Mouse (Mus musculus) neural tube, embryonic 14.5 days (tissue): ENCODE data around the gene Dppa5a. TPM values are rescaled to one million over a fixed set of nuclear protein-coding genes. Genes with fewer than 3 reads are reported as not detected.
"Not testable (repeated sequence)": the region's sequence is repeated elsewhere in the genome, so short reads cannot be mapped to it uniquely, and the experiment has no call there.

ENCODE experiments used
- ATAC-seq: fragments of 200-750 bp; cut with Nextera tagmentation; 2 replicates; pipeline ENCODE4 v1.8.0; 2017; ENCODE audit warnings: low read depth, mild to moderate bottlenecking, moderate TSS enrichment, moderate library complexity
- H3K27ac ChIP-seq: fragments of 300-500 bp; sonication (generic); 2 replicates; pipeline ENCODE4 v1.5.1; 2014; ENCODE audit warnings: low read depth, mild to moderate bottlenecking, control low read depth, low read length, moderate library complexity, mixed read lengths
- H3K27me3 ChIP-seq: fragments of 300-500 bp; sonication (generic); 2 replicates; pipeline ENCODE4 v1.6.1; 2014; ENCODE audit warnings: low read length; ENCODE audit not compliant: control insufficient read depth, insufficient read depth
- H3K36me3 ChIP-seq: fragments of 300-500 bp; sonication (generic); 2 replicates; pipeline ENCODE4 v1.6.1; 2014; ENCODE audit warnings: low read length, mixed read lengths; ENCODE audit not compliant: control insufficient read depth, insufficient read depth
- H3K4me1 ChIP-seq: fragments of 300-500 bp; sonication (generic); 2 replicates; pipeline ENCODE4 v1.6.1; 2014; ENCODE audit warnings: low read length; ENCODE audit not compliant: control insufficient read depth, insufficient read depth
- H3K4me2 ChIP-seq: fragments of 300-500 bp; sonication (generic); 2 replicates; pipeline ENCODE4 v1.6.1; 2014; ENCODE audit warnings: mild to moderate bottlenecking, low read depth, low read length, control low read depth
- H3K4me3 ChIP-seq: fragments of 300-500 bp; sonication (generic); 2 replicates; pipeline ENCODE4 v1.5.1; 2014; ENCODE audit warnings: low read depth, low read length, control low read depth, mixed read lengths
- H3K9ac ChIP-seq: fragments of 300-500 bp; sonication (generic); replicated peaks from 2 replicates; pipeline ENCODE4 v1.6.1; 2014; ENCODE audit warnings: low read depth, mild to moderate bottlenecking, control low read depth, low read length, mixed read lengths
- H3K9me3 ChIP-seq: fragments of 300-500 bp; sonication (generic); 2 replicates; pipeline ENCODE4 v1.6.1; 2016; ENCODE audit warnings: low read length; ENCODE audit not compliant: control insufficient read depth
- WGBS: fragments of 180-500 bp; shearing (Covaris S2); extraction: QIAGEN DNeasy Blood & Tissue Kit; methylation state at CpG from one replicate; pipeline ENCODE4 v1.1.7; 2014; 5-methylcytosine and 5-hydroxymethylcytosine counted together
- polyA plus RNA-seq: library from polyadenylated mRNA; unstranded; fragments of >200 nt; fragmentation: Nextera tagmentation; extraction: Ambion mirVana; gene quantifications from 2 replicates; pipeline ENCODE4 v1.2.1, GENCODE M21; 2014

Dppa5a gene
- polyA plus RNA-seq, 1 experiment from 2014 or later, result 5.9 TPM

- H3K4me2 ChIP-seq, H3K4me3 ChIP-seq, H3K9ac ChIP-seq, H3K36me3 ChIP-seq, H3K27ac ChIP-seq, ATAC-seq, H3K4me1 ChIP-seq, H3K27me3 ChIP-seq, H3K9me3 ChIP-seq: not testable (repeated sequence)
- 87% methylated on average over 9 of the region's 9 CpGs for WGBS
These were observed 24.9 kb downstream of the Dppa5a start for GRCm38 (mm10) chr9:78343055-78343454.

GRCm38 (mm10) chr9:78342494-78342893 lies 25.5 kb downstream of the Dppa5a start:
- not testable (repeated sequence) for H3K9ac ChIP-seq, H3K27me3 ChIP-seq, H3K36me3 ChIP-seq, H3K27ac ChIP-seq, H3K9me3 ChIP-seq, H3K4me1 ChIP-seq, H3K4me3 ChIP-seq, H3K4me2 ChIP-seq, ATAC-seq
- 83% methylated on average over 4 of the region's 4 CpGs for WGBS

- not testable (repeated sequence) for H3K9me3 ChIP-seq, H3K27ac ChIP-seq, H3K36me3 ChIP-seq, H3K4me2 ChIP-seq, H3K4me3 ChIP-seq, H3K4me1 ChIP-seq, H3K27me3 ChIP-seq, H3K9ac ChIP-seq
- ATAC-seq, result peak; percentile 75
- 15% methylated on average over 8 of the region's 8 CpGs for WGBS
These were observed 27.7 kb downstream of the Dppa5a start for GRCm38 (mm10) chr9:78340324-78340723.

- not testable (repeated sequence) for ATAC-seq
These were observed 30.9 kb downstream of the Dppa5a start for GRCm38 (mm10) chr9:78337050-78337449.

GRCm38 (mm10) chr9:78327289-78327688 lies 40.7 kb downstream of the Dppa5a start, which contains the start of gene Omt2b:
Gene Omt2b, plus strand, starts transcription at chr9:78327589.
- 100% methylated on average over 1 of the region's 1 CpGs for WGBS

More at GRCm38 (mm10) chr9:78337050-78337449, 30.9 kb downstream of the Dppa5a start:
- H3K27ac ChIP-seq, H3K4me2 ChIP-seq, H3K36me3 ChIP-seq, H3K4me1 ChIP-seq, H3K27me3 ChIP-seq, H3K9ac ChIP-seq, H3K4me3 ChIP-seq, H3K9me3 ChIP-seq: not testable (repeated sequence)

GRCm38 (mm10) chr9:78319499-78319898 lies 48.5 kb downstream of the Dppa5a start:
- Histone ChIP-seq H3K9ac (no peak overlapping the region), H3K4me1 (no peaks in the 10 kb centered on the region), H3K36me3 (no peaks in the 10 kb centered on the region), H3K9me3 (no peaks in the 10 kb centered on the region), H3K4me2 (no peak overlapping the region), H3K27me3 (no peaks in the 10 kb centered on the region), H3K4me3 (no peak overlapping the region), H3K27ac (no peak overlapping the region)
- no peak for ATAC-seq
- WGBS, result 38% methylated on average over 1 of the region's 1 CpGs

More at GRCm38 (mm10) chr9:78327289-78327688, 40.7 kb downstream of the Dppa5a start, which contains the start of gene Omt2b:
- not testable (repeated sequence) for H3K27me3 ChIP-seq, H3K4me1 ChIP-seq, H3K36me3 ChIP-seq, ATAC-seq, H3K9ac ChIP-seq, H3K9me3 ChIP-seq, H3K4me3 ChIP-seq, H3K4me2 ChIP-seq, H3K27ac ChIP-seq

Other genes starting within 250 kb of the Dppa5a start
- gene Gsta4, start 185.4 kb downstream of the Dppa5a start, polyA plus RNA-seq, result 34.4 and 34.9 TPM in 2 replicates
- not detected in 2 replicates for gene Gsta1, start 137.5 kb downstream of the Dppa5a start, polyA plus RNA-seq
- not detected in 2 replicates for gene Gm3776, start 111.0 kb downstream of the Dppa5a start, polyA plus RNA-seq
- not detected in 2 replicates for gene Gm10639, start 78.3 kb downstream of the Dppa5a start, polyA plus RNA-seq
- gene Omt2a, start 53.4 kb downstream of the Dppa5a start, polyA plus RNA-seq, result not detected in 2 replicates
- not detected in 2 replicates for gene Omt2b, start 40.6 kb downstream of the Dppa5a start, polyA plus RNA-seq
- not detected in 2 replicates for gene Gsta2, start 12.4 kb downstream of the Dppa5a start, polyA plus RNA-seq
- 4.1 and 4.9 TPM in 2 replicates for gene Ooep, start 10.5 kb upstream of the Dppa5a start, polyA plus RNA-seq
- 0.12 and 0.59 TPM in 2 replicates for gene Ddx43, start 27.6 kb upstream of the Dppa5a start, polyA plus RNA-seq
- 0.60 and 0.70 TPM in 2 replicates for gene Cgas, start 75.1 kb upstream of the Dppa5a start, polyA plus RNA-seq
- gene Mto1, start 80.0 kb upstream of the Dppa5a start, polyA plus RNA-seq, result 32.0 and 34.6 TPM in 2 replicates
- gene Gm17324, start 80.6 kb upstream of the Dppa5a start, polyA plus RNA-seq, result 2.1 and 2.4 TPM in 2 replicates
- 3,427 and 3,855 TPM in 2 replicates for gene Eef1a1, start 121.0 kb upstream of the Dppa5a start, polyA plus RNA-seq
- gene Slc17a5, start 219.9 kb upstream of the Dppa5a start, polyA plus RNA-seq, result 18.8 and 20.4 TPM in 2 replicates
- gene Cd109, start 247.4 kb upstream of the Dppa5a start, polyA plus RNA-seq, result 1.3 and 1.9 TPM in 2 replicates